Mouse (Mus musculus): ENCODE measurements at regions not wholly inside any gene's neighbourhood (a gene's known extent, or its start where the extent isn't known, plus 50 kb on each side); places are given as distances from the start of the nearest gene placed in this dataset.
A peak's percentile ranks its signal among the peaks of the same experiment; 100 is the strongest.
"Not testable (repeated sequence)": the region's sequence is repeated elsewhere in the genome, so short reads cannot be mapped to it uniquely, and the experiment has no call there.

DNA sequence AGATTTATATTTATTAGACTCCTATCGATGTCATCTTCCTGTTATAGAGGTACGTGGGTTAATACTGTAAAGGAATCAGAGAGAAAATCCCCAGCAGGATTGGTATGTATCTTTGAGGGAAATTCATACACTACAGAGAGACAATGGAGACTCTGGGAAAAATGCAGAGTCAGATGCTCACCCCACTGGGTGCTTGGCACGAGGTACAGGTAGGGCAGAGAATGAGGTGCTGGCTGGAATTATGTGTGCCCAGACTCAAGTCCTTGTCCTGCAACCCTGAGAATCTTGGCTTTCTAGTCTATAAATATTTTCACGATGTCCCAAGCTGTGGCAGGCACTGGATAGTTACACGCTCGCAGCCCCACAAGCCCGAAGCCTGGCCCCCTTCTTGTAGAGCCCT is 57.8 kb upstream of the Cry1 start:
- DNase-seq (ENCODE audit: low spot score), result no peak

DNA sequence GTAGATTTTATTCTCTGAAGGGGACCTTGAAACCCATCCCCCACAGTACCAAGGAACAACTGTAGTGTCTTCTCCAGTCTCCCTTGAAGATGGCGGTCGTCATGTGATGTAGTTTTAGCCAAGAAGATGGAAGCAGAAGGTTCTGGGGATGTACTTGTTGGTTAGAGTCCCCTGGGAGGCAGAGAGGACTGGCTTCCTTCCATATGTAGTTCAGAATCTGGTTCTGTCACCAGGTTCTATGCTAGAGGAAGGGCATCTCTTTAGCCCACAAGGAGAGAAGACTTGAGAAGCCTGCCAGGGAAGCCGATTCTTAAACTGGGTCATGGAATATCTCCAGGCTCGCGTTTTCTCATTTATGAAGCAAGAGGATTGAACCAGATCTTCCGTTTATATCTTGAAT is 58.7 kb upstream of the Cry1 start:
- DNase-seq (ENCODE audit: low spot score), result no peak

DNA sequence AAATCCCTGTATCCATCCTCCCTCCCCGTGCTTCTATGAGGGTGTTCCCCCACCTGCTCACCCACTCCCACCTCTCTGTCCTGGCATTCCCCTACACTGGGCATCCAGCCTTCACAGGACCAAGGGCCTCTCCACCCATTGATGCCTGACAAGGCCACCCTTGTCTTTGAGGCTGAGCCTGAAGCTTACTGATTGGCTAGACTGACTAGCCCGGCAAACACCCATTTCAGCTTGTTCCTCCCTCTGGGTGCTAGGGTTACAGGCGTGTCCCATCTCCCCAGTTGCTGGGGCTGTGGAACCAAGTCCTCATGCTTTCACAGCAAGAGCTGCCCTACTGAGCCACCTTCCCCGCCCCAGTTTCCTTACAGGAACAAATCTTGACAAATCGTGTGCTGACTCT is 80.9 kb upstream of the Cry1 start:
- DNase-seq (ENCODE audit: low spot score), result no peak

DNA sequence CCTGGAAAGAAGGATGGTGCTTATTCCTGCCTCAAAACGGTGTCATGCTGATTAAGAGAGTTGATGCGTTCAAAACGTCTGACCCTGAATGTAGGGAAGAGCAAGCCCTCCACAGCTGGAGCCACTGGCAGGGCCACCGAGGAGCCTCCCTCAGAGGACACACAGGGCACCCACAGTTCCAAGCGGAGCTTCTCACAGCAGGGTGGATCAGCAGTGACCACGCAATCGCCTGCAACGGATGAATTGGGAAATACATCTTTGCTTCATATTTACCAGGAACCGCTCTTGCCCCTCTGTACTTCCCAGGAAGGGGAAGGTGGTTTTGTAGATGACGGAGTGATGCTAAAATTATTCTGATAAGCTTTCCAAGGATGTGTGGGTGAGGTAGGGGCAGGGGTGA is 81.3 kb upstream of the Cry1 start:
- DNase-seq (ENCODE audit: low spot score), result no peak

DNA sequence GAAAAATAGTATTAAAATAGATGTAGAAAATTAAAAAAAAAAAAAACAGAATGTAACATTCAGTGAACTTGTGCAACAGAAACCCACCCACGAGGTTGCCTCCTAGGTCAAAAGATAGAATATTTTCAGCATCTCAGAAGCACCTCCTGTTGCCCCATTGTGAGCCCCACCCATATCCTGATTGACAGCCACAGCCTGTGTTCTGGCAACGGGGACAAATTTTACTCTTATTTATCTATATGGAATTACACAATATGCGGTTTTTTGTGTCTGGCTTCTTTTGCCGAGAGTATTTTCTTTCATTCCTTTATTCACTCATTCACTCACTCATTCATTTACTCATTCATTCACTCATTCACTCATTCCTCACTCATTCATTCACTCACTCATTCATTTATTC is 81.9 kb upstream of the Cry1 start:
- no peak for DNase-seq (ENCODE audit: low spot score)

DNA sequence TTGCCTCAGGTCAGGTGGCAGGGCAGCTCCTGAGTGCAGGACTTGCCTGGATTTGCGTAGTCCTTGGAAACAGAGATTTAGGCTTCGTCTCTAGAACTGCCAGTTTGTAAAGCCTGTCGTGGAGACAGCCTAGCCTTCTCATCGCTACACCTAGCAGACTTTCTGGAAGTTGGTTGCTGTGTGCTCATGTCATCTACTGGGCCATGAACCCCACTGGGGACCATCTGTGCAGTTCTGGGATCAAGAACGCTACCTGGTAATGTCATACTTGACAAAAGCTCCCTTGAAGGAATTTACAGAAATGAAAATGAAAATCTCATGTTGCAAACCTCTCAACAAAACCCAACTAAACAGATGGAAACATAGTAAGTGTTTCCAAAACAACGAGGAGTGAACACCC is 85.3 kb upstream of the Cry1 start:
- no peak for DNase-seq (ENCODE audit: low spot score)

DNA sequence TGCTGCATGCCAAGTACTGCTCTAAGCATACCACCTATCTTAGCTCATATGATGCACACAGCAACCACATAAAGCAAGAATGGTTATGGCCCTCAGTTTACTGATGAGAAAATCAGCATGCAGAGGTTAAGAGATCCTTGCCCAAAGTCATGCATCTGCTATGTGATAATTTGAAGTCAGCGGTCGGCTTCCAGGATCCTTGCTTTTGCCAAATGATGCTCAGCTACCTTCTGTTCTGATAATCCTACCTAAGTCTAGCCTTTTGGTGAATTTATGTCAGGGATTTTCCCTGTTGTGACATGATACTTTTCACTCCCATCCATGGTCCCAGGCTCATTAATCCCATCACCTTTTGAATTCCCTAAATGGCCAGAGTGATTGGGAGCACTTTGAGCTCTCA is 91.9 kb upstream of the Cry1 start:
- DNase-seq (ENCODE audit: low spot score), result no peak

DNA sequence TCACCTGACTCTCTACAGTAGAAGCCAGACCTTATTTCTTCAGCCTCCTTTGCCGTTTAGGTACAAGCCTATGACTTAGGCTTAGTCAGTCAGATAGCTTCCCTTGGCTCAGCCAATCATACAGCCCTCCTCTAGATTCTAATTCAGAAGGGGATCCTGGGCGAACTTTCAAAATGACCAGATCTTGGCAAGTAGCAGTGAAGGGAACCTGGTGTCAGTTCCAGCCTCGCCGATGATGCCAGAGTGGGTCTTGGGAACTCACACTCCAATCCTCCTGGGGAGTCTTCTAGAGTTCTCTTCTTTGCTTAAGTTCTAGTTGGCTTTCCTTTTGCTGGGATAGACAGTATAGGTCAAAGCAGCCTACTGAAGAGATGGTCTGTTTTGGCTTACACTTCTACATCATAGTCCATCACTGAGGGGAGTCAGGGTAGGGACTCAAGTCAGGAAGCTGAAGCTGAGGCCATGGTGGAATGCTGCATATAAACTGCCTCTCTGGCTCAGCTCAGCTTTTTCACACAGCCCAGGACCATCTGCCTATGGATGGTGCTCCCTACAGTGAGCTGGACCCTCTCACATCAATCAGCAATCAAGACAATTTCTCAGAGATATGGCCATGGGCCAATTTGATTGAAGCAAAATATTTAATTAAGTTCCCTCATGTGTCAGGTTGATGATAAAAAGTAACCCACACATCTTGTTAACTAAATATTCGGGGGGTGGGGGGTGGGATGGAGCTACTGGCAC is 94.7 kb upstream of the Btbd11 start:
- no peak for DNase-seq (ENCODE audit: low spot score)

DNA sequence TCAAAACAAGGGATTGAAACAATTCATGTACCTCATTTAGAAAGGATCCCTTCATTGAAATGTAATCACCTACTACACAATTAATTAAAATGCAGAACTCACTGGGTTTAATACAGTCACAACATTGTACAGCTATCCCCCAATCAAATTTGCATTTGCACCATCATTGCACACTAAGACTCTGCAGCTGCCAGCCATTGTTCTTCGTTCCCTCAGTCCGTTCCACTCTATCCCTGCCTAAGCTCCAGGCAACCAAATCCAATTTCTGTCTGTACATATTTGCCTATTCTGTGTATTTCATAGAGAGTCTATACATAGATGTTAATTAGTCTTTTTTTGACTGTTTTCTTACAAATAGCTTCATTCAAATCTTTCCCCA is 94.1 kb upstream of the Btbd11 start:
- DNase-seq (ENCODE audit: low spot score), result no peak

DNA sequence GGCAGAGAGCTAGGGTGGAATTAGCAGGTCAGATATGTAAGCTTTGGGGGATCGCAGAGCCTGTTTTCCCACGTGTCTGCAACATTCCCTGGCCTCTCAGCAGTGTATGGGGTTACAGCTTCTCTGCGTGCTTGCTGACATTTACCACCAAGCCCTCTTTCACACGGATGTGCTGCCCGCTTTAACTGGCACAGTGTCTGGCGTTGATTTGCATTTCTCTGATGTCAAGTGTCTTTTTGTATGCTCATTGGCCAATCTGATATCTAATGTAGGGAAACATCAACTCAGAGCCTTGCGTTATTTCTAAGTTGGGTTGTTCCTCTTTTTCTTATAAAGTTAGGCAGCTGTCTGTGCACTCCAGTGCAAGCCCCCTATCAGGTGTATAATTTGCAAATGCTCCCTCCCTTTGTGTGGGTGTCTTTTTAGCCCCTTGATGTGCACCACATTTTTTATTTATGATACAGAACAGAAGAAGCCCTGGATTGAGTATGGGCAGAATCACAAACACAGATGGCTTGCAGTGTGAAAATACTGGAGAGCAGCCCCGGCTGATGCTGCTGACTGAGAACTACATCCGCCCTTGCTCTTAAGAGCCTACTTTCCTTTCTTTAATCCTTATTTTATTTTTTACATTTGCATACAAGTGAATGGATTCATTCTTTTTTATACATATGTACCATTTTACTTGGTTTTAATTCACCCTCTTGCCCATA is 93.4 kb upstream of the Btbd11 start:
- no peak for DNase-seq (ENCODE audit: low spot score)

DNA sequence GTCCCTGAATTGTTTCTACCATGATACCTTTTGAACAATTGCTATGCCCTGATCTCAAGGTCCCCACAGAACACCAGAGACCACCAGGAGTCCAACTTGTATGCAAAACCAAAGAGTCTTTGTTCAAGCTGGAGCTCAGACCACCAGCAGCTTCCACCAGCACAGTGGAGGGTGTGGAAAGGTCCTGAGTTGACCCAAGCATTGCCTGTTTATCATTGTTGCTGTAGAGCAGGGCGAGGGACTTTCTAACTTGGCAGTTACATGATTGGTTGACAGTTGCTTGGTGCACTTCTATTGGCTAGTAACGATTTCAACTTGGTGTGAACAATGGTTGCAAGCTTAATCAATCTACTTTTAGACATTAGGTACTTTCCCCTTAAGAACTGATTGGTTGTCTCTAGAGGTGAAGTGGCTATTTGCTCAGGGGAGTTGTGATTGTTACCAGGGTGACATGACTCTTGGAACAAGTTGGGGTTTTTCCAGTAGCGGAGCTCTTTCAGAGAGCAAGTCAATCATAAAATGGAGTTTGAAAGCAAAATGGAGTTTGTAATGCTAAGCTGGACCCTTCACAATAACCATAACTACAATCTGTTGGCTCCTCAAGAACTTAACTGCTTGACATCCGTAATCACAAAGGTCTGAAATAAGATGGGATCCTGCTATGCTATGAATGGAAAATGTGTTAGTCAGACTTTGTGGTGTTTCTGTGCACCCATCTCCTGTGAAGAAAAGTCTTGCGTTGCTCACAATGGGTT is 91.3 kb upstream of the Btbd11 start:
- no peak for DNase-seq (ENCODE audit: low spot score)

DNA sequence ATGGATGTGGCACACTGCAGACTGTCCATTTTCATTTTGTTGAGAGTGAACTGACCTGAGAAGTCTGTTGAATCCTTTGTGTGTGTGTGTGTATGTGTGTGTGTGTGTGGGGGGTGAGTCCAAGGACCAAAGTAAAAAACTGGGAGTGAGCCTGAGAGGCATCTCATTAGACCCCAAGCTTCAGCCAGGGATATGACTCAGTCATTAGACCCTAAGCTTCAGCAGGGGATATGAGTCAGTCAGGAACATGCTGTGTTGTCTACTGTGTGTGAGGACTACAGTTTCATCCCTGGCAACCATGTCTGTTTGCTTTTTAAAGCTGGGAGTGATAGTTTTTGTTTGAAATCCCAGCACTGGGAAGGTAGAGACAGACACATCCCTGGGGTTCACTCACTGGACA is 74.8 kb upstream of the Btbd11 start:
- DNase-seq (ENCODE audit: low spot score), result no peak

DNA sequence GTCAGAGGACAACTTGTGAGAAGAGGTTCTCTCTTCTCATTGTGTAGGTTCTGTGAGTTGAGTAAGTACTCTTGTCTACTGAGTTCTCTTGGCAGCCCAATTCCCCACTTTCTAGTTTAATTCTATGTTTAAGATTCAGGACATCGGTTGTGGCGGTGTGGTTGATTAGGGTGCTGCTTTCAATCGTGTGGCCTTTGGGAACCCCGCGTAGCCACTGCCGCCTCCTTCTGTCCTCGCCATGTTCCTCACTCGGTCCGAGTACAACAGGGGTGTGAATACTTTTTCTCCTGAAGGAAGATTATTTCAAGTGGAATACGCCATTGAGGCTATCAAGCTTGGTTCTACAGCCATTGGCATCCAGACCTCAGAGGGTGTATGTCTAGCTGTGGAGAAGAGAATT is 73.3 kb upstream of the Btbd11 start:
- not testable (repeated sequence) for DNase-seq (ENCODE audit: low spot score)

DNA sequence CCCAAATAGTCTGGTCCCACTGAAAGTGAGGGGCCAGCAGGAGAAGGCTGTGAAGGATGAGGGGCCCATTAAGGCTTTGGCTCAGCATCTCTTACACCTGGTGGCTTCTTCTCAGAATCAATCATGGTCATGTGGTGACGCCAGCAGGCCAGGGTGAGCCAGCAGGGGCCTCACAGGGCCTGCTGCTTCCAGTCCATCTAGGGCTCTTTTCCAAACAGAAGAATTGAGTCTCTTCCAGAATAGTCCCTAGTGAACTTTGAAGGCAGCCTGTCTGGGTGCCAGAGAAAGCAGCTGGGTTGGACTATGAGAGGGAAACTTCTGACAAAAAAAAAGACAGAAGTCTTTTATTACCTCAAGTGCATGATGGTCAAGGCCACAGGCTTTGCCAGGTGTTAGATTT is 65.6 kb upstream of the Btbd11 start:
- no peak for DNase-seq (ENCODE audit: low spot score)

DNA sequence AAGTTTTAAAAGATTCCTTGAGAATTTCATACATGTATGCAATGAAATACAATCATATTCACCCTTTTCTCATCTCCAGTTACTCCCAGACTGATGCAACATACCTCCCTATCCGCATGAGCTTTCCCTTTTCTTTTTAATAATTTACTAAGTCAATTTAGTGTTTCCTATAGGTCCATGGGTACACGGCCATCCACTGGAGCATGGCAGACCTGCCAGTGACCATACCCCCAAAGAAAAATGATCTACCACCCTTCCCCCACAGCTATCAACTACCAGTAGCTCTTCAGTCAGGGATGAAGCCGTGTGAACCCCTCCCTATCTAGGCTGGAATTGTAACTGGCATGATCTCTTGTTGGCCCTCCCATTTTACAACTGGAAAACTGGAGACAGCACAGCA is 64.3 kb upstream of the Btbd11 start:
- DNase-seq (ENCODE audit: low spot score), result no peak

DNA sequence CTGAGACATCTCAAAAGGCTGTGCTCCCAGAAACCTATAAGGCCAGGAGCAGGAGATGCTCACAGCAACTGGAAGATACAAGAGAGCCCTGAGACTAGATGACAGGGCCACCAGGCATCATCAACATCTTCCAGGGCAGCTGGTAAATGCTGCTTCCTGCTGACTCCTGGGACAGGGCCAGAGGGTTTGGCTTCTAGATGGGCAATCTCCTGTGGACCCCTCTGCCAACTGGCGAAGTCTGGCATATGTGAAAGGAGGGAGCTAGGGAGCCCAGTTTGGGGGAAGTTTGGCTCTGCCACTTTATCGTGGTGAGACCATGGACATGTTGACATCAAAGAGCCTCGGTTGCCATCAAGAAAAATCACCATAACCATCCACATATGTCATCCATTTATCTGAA is 57.2 kb upstream of the Btbd11 start:
- DNase-seq (ENCODE audit: low spot score), result no peak

DNA sequence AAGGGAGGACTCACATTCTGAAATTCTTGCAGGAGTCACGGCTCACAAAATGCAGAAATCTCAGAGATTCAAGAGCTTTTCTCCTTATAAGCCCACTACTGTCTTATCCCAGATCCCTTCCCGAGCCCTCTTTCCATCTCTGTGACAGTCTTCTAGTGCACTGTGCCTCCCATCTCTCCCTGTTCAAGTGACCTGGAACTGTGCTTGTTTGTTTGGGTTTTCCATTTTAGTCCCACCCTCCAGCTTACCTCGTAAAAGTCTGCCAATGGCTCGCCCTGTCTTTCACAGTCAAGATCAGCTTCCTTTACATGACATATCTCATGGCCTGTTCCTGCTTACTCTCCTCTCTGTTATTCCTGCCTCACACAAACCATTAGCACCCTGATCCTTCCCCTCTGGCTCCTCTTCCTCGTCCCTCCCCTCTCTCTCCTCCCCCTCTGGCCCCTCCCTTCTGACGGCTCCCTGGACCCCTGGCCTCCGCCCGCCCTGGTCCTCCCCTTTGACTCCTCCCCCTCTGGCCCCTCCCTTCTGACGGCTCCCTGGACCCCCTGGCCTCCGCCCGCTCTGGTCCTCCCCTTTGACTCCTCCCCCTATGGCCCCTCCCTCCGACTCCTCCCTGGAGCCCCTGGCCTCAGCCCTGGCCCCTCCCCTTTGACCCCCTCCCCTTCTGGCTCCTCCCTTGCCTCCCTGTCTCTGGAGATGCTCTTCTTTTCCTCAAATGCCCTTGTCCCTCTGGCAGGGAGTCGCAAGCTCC is 55.5 kb upstream of the Btbd11 start:
- peak; percentile 47 for DNase-seq (ENCODE audit: low spot score)
